23 mouse cellular contexts compared by ENCODE assay signal in genomic region chr5:120018126-120018525, GRCm38 (mm10).
"Had no signal": no experiment of that assay in that cellular context is flagged by ENCODE, and none has a peak within 500 bp of the region (broad histone marks: within the 10 kb centered on the region; RNA-seq: fewer than 3 reads in every experiment).

No protein-coding gene starts in this region.

- H3K27ac ChIP-seq: heart, embryonic 10.5 days; hindbrain, embryonic 14.5 days; intestine, embryonic 15.5 days; limb, embryonic 13.5 days; limb, embryonic 15.5 days; liver, embryonic 12.5 days; liver, embryonic 14.5 days had no signal

- H3K36me3 ChIP-seq: heart, embryonic 10.5 days; heart, embryonic 12.5 days; intestine, embryonic 15.5 days; limb, embryonic 13.5 days; limb, embryonic 15.5 days; liver, embryonic 12.5 days had no signal

- H3K4me3 ChIP-seq: heart, embryonic 10.5 days; heart, embryonic 12.5 days; intestine, embryonic 15.5 days; limb, embryonic 13.5 days; limb, embryonic 15.5 days; liver, embryonic 12.5 days had no signal

- DNase-seq: gastrocnemius, postnatal 14 days; gastrocnemius, postnatal 36 days; heart, adult 18-20 months; heart, postnatal 10 days; heart, postnatal 4 days; kidney, adult 18-20 months; kidney, adult 8-10 months; kidney, postnatal 10 days; kidney, postnatal 36 days; layer of hippocampus, adult 9-11 months; layer of hippocampus, postnatal 36 days; left cerebral cortex, postnatal 4 days had no signal

- H3K4me2 ChIP-seq: heart, embryonic 12.5 days; hindbrain, embryonic 14.5 days; intestine, embryonic 15.5 days; limb, embryonic 13.5 days; limb, embryonic 15.5 days; liver, embryonic 12.5 days had no signal

- H3K4me1 ChIP-seq: intestine, embryonic 15.5 days; limb, embryonic 13.5 days; limb, embryonic 15.5 days had no signal

- H3K9ac ChIP-seq: heart, embryonic 12.5 days; hindbrain, embryonic 14.5 days; intestine, embryonic 15.5 days; limb, embryonic 13.5 days; limb, embryonic 15.5 days; liver, embryonic 12.5 days; liver, embryonic 14.5 days had no signal

- H3K9me3 ChIP-seq: heart, embryonic 10.5 days; intestine, embryonic 15.5 days; limb, embryonic 13.5 days; limb, embryonic 15.5 days; liver, embryonic 12.5 days had no signal

- ATAC-seq: hindbrain, embryonic 16.5 days; inflammation-experienced regulatory T-cells, adult 6 months; intestine, embryonic 15.5 days; intestine, postnatal 0 days; liver, embryonic 12.5 days had no signal
